In genomic region chr16:57593422-57594157, GRCm38 (mm10) we compare ENCODE assay signal across 9 mouse cellular contexts. TPM values are rescaled to one million over a fixed set of nuclear protein-coding genes. Genes with fewer than 3 reads are reported as not detected.
DNase-seq lines count a peak whose midpoint lies in the region; ATAC-seq lines count a peak whose summit lies in the region.
"Had no signal": no experiment of that assay in that cellular context is flagged by ENCODE, and none has a peak within 500 bp of the region (broad histone marks: within the 10 kb centered on the region; RNA-seq: fewer than 3 reads in every experiment).

No protein-coding gene starts in this region.

- no peaks in the 10 kb centered on the region for H3K27me3 ChIP-seq in heart, embryonic 16.5 days (ENCODE audit: control insufficient read depth, insufficient read depth, low read length)
- no peaks in the 10 kb centered on the region for H3K27me3 ChIP-seq in heart, embryonic 11.5 days (ENCODE audit: control insufficient read depth, insufficient read depth, low read length)
- H3K27me3 ChIP-seq: lung, embryonic 15.5 days had no signal

- H3K36me3 ChIP-seq in heart, embryonic 16.5 days (ENCODE audit: control insufficient read depth, insufficient read depth) = no peaks in the 10 kb centered on the region
- H3K36me3 ChIP-seq in heart, embryonic 11.5 days (ENCODE audit: control insufficient read depth, insufficient read depth, low read length) = no peaks in the 10 kb centered on the region
- H3K36me3 ChIP-seq: lung, embryonic 15.5 days had no signal

- 37% methylated on average over 7 of the region's 7 CpGs for WGBS in heart, embryonic 16.5 days
- WGBS in heart, embryonic 11.5 days (ENCODE audit: insufficient replicate concordance) = 42% methylated on average over 7 of the region's 7 CpGs

- DNase-seq in CD4-positive, CD25-positive, alpha-beta regulatory T cell, adult 2 months (ENCODE audit: low read depth, low spot score) = peak; percentile 77
- DNase-seq in brain, embryonic 18.5 days (ENCODE audit: low read depth, low spot score) = peak; percentile 34
- DNase-seq in forelimb bud, embryonic 11.5 days (ENCODE audit: low read depth, low spot score) = peak; percentile 69
- peak; percentile 9 to 38 for DNase-seq in layer of hippocampus, adult 8-10 months (ENCODE audit: low spot score in 2 of 2)
- DNase-seq in naive thymus-derived CD4-positive, alpha-beta T cell, adult 2 months (ENCODE audit: low read depth) = peak; percentile 82
- DNase-seq in urinary bladder, adult 2 months (ENCODE audit: low spot score) = no peak

- no peak overlapping the region for H3K4me3 ChIP-seq in heart, embryonic 16.5 days (ENCODE audit: low read length)
- H3K4me3 ChIP-seq in heart, embryonic 11.5 days (ENCODE audit: low read depth, low read length) = no peak overlapping the region
- H3K4me3 ChIP-seq: lung, embryonic 15.5 days had no signal

- no peak overlapping the region for H3K27ac ChIP-seq in heart, embryonic 16.5 days (ENCODE audit: low read length)
- H3K27ac ChIP-seq in heart, embryonic 11.5 days (ENCODE audit: low read depth, low read length) = no peak overlapping the region
- H3K27ac ChIP-seq: lung, embryonic 15.5 days had no signal

- H3K4me2 ChIP-seq in heart, embryonic 16.5 days (ENCODE audit: low read depth, low read length) = no peak overlapping the region
- H3K4me2 ChIP-seq in heart, embryonic 11.5 days = no peak overlapping the region
- H3K4me2 ChIP-seq: lung, embryonic 15.5 days had no signal

- no peak overlapping the region for H3K9ac ChIP-seq in heart, embryonic 16.5 days (ENCODE audit: low read length)
- no peak overlapping the region for H3K9ac ChIP-seq in heart, embryonic 11.5 days (ENCODE audit: low read depth, low read length)
- H3K9ac ChIP-seq: lung, embryonic 15.5 days had no signal

- ATAC-seq in heart, embryonic 16.5 days (replicated peaks; ENCODE audit: extremely low read depth, insufficient read depth, low FRiP score) = 0 out of 2 replicates have a peak, but pooled peaks have one; percentile 10
- ATAC-seq in heart, embryonic 11.5 days (replicated peaks; ENCODE audit: insufficient number of reproducible peaks, low FRiP score, low TSS enrichment) = no peak

- no peaks in the 10 kb centered on the region for H3K4me1 ChIP-seq in heart, embryonic 16.5 days (ENCODE audit: control insufficient read depth, insufficient read depth, low read length)
- H3K4me1 ChIP-seq in heart, embryonic 11.5 days (ENCODE audit: control insufficient read depth, insufficient read depth, low read length) = no peaks in the 10 kb centered on the region
- H3K4me1 ChIP-seq: lung, embryonic 15.5 days had no signal

- no peaks in the 10 kb centered on the region for H3K9me3 ChIP-seq in heart, embryonic 16.5 days (replicated peaks; ENCODE audit: control insufficient read depth, low read length)
- no peaks in the 10 kb centered on the region for H3K9me3 ChIP-seq in heart, embryonic 11.5 days (replicated peaks; ENCODE audit: control insufficient read depth, low read length)
- H3K9me3 ChIP-seq: lung, embryonic 15.5 days had no signal

RNA-seq across cellular contexts. Expression of gene Cmss1, which starts 13.1 kb away (rescaled TPM):
- 38.6 and 39.5 TPM in 2 replicates for polyA plus RNA-seq in heart, embryonic 16.5 days (2015; fragmentation: Nextera tagmentation; extraction: Ambion mirVana)
- 34.2 and 36.6 TPM in 2 replicates for polyA plus RNA-seq in heart, embryonic 11.5 days (2014; fragmentation: Nextera tagmentation; extraction: Ambion mirVana)
- 10 to 100 TPM; 17.1 to 20.4 (median 18.0) TPM for total RNA-seq in layer of hippocampus, adult 8-10 months (2022)
- polyA plus RNA-seq in urinary bladder, adult 2 months (2012; rRNA removed) = 3.6 and 6.4 TPM in 2 replicates
